Mouse (Mus musculus) c-Kit-positive CD71-positive TER-119-positive erythroid progenitor cells, embryonic 14.5 days (primary cell): ENCODE results near the gene Ifnar2.

ENCODE experiments used
- DNase-seq: peaks from one replicate; pipeline ENCODE4 v3.0.0-alpha.2; 2013; ENCODE audit warnings: low spot score

The Ifnar2 gene

GRCm38 (mm10) chr16:91372577-91373472 is at the start of gene Ifnar2:
Gene Ifnar2 (plus strand): TSS chr16:91372783.
- peak; percentile 87 for DNase-seq

- DNase-seq: no peak
Measured at GRCm38 (mm10) chr16:91327605-91328004, 45.0 kb upstream of the Ifnar2 start.

- DNase-seq: no peak
Measured at GRCm38 (mm10) chr16:91328922-91329321, 43.7 kb upstream of the Ifnar2 start.

GRCm38 (mm10) chr16:91330496-91330895 is 42.1 kb upstream of the Ifnar2 start:
- no peak for DNase-seq

- DNase-seq: no peak
Measured at GRCm38 (mm10) chr16:91331153-91331552, 41.4 kb upstream of the Ifnar2 start.

- DNase-seq: no peak
Measured at GRCm38 (mm10) chr16:91332880-91333279, 39.7 kb upstream of the Ifnar2 start.

GRCm38 (mm10) chr16:91334190-91334893 is 38.2 kb upstream of the Ifnar2 start:
- no peak for DNase-seq

- DNase-seq: peak; percentile 27
Measured at GRCm38 (mm10) chr16:91336753-91337152, 35.8 kb upstream of the Ifnar2 start.

- no peak for DNase-seq
Measured at GRCm38 (mm10) chr16:91337480-91337879, 35.1 kb upstream of the Ifnar2 start.

GRCm38 (mm10) chr16:91346491-91346890 is 26.1 kb upstream of the Ifnar2 start:
- DNase-seq: no peak

- DNase-seq: no peak
Measured at GRCm38 (mm10) chr16:91347491-91348263, 24.9 kb upstream of the Ifnar2 start.

GRCm38 (mm10) chr16:91348264-91348565 is 24.4 kb upstream of the Ifnar2 start:
- no peak for DNase-seq

GRCm38 (mm10) chr16:91348588-91349330 is 23.8 kb upstream of the Ifnar2 start:
- no peak for DNase-seq

- DNase-seq: peak; percentile 89
Measured at GRCm38 (mm10) chr16:91352084-91352562, 20.5 kb upstream of the Ifnar2 start.

- DNase-seq: peak; percentile 90
Measured at GRCm38 (mm10) chr16:91352749-91353148, 19.8 kb upstream of the Ifnar2 start.

- DNase-seq: no peak
Measured at GRCm38 (mm10) chr16:91353177-91353576, 19.4 kb upstream of the Ifnar2 start.

GRCm38 (mm10) chr16:91353638-91354037 is 18.9 kb upstream of the Ifnar2 start:
- DNase-seq: no peak

- DNase-seq: no peak
Measured at GRCm38 (mm10) chr16:91354599-91354998, 18.0 kb upstream of the Ifnar2 start.

- DNase-seq: no peak
Measured at GRCm38 (mm10) chr16:91355160-91355559, 17.4 kb upstream of the Ifnar2 start.

GRCm38 (mm10) chr16:91356760-91357525 is 15.6 kb upstream of the Ifnar2 start:
- DNase-seq: no peak

- no peak for DNase-seq
Measured at GRCm38 (mm10) chr16:91357526-91357900, 15.1 kb upstream of the Ifnar2 start.
